Mouse (Mus musculus): Measurements from ENCODE around the gene Snx27. TPM values are rescaled to one million over a fixed set of nuclear protein-coding genes. Genes with fewer than 3 reads are reported as not detected.

Gene Snx27
- polyA plus RNA-seq, 1 experiment, result 17.4 TPM

DNA sequence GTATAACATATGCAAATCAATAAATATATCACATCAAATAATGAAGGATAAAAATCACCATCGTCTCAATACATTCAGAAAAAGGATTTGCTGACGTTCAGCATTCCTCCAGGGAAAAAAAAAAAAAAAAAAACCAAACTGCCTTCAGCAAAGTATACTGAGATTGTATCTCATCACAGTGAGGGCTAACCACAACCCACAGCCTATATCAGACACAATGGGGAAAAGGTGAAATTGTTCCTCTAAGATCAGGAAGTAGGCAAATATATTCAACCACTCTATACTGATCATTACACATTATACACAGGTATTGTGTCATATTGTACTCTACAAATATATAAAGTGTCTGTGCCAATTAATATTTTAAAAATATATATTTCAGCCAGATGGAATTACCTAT lies 33.5 kb downstream of the Snx27 start:
- Histone ChIP-seq H3K4me3 (no peak overlapping the region), H3K4me2 (ENCODE audit: low read depth) (no peak overlapping the region), H3K27me3 (ENCODE audit: control insufficient read depth, insufficient read depth, insufficient read length) (no peaks in the 10 kb centered on the region), H3ac (ENCODE audit: control insufficient read depth, insufficient read length) (no peak overlapping the region), H3K79me2 (ENCODE audit: control insufficient read depth, insufficient read depth) (peaks cover 11% of the 10 kb centered on the region), H3K36me3 (ENCODE audit: control insufficient read depth, insufficient read depth) (no peaks in the 10 kb centered on the region)
- TF ChIP-seq MAX (IDR thresholded peaks at IDR 0.05; ENCODE audit: low read depth) (no peak), REST (IDR thresholded peaks at IDR 0.05; ENCODE audit: insufficient read depth, insufficient read length) (no peak), TCF3 (IDR thresholded peaks at IDR 0.05; ENCODE audit: insufficient read length, low read depth) (no peak), MYOD1 (IDR thresholded peaks at IDR 0.05; ENCODE audit: control insufficient read depth in 1 of 3, insufficient read length in 2 of 3, low read depth in 2 of 3) (no peak), SRF (IDR thresholded peaks at IDR 0.05; ENCODE audit: control insufficient read depth, insufficient read length, low read depth) (no peak), TCF12 (IDR thresholded peaks at IDR 0.05; ENCODE audit: insufficient read depth, poor library complexity, severe bottlenecking) (no peak), POLR2AphosphoS2 (IDR thresholded peaks at IDR 0.05; ENCODE audit: insufficient read length, low read depth) (no peak), MYOG (IDR thresholded peaks at IDR 0.05; ENCODE audit: control insufficient read depth in 1 of 3, insufficient read depth in 1 of 3, insufficient read length in 2 of 3, low read depth in 2 of 3) (no peak), CEBPB (IDR thresholded peaks at IDR 0.05; ENCODE audit: insufficient read depth, poor library complexity, severe bottlenecking) (no peak), POLR2A (IDR thresholded peaks at IDR 0.05; ENCODE audit: insufficient read length, low read depth) (no peak), USF1 (IDR thresholded peaks at IDR 0.05; ENCODE audit: low read depth) (no peak), E2F4 (IDR thresholded peaks at IDR 0.05; ENCODE audit: insufficient read depth) (no peak)

DNA sequence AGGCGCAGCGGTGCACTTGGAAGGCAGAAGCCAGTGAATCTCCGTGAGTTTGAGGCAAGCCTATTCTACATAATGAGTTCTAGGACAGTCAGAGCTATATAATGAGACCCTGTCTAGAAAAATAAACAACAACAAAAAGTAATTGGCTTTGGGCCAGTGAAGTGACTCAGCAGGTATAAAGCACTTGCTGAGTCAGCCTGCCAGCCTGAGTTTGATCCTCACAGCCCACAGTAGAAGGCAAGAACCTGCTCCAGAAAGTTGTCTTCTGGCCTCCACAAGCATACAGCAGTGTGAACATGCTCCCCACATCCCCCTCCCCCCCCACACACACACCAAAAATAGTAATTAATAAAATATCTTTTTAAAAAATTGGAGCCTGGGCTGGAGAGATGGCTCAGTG lies 45.3 kb downstream of the Snx27 start:
- Histone ChIP-seq H3ac (ENCODE audit: control insufficient read depth, insufficient read length) (no peak overlapping the region), H3K27me3 (ENCODE audit: control insufficient read depth, insufficient read depth, insufficient read length) (no peaks in the 10 kb centered on the region), H3K4me2 (ENCODE audit: low read depth) (no peak overlapping the region), H3K79me2 (ENCODE audit: control insufficient read depth, insufficient read depth) (peaks cover 4% of the 10 kb centered on the region), H3K36me3 (ENCODE audit: control insufficient read depth, insufficient read depth) (peaks cover 4% of the 10 kb centered on the region), H3K4me3 (no peak overlapping the region)
- TF ChIP-seq POLR2AphosphoS2 (IDR thresholded peaks at IDR 0.05; ENCODE audit: insufficient read length, low read depth) (no peak), MAX (IDR thresholded peaks at IDR 0.05; ENCODE audit: low read depth) (no peak), MYOG (IDR thresholded peaks at IDR 0.05; ENCODE audit: control insufficient read depth in 1 of 3, insufficient read depth in 1 of 3, insufficient read length in 2 of 3, low read depth in 2 of 3) (no peak)

DNA sequence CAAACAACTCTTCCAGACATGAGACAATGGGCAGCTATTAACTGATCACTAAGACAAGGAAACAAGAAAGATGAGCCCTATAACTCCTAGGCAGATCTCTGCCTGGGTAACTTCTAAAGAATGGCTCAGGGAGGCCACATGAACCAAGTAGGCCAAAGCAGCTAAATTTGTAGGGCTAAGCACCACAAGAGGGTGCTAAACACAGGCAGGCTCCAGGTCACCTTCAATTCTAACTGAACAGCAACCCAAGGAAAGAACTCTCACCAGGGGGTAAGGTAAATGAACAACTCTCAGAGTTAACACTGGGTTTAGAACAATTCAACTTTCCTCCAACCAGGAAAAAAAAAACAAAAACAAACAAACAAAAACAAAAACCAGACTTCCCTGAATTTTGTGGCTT lies 48.5 kb downstream of the Snx27 start:
- no peak overlapping the region for H3ac ChIP-seq (ENCODE audit: control insufficient read depth, insufficient read length)
- TF ChIP-seq POLR2A (IDR thresholded peaks at IDR 0.05; ENCODE audit: insufficient read length, low read depth), result no peak
- no peak for TF ChIP-seq MYOG (IDR thresholded peaks at IDR 0.05; ENCODE audit: control insufficient read depth in 1 of 3, insufficient read depth in 1 of 3, insufficient read length in 2 of 3, low read depth in 2 of 3)
- TF ChIP-seq MAX (IDR thresholded peaks at IDR 0.05; ENCODE audit: low read depth), result no peak
- TF ChIP-seq USF1 (IDR thresholded peaks at IDR 0.05; ENCODE audit: low read depth), result no peak
- no peak for TF ChIP-seq TCF3 (IDR thresholded peaks at IDR 0.05; ENCODE audit: insufficient read length, low read depth)
- TF ChIP-seq SRF (IDR thresholded peaks at IDR 0.05; ENCODE audit: control insufficient read depth, insufficient read length, low read depth), result no peak
- no peak for TF ChIP-seq CEBPB (IDR thresholded peaks at IDR 0.05; ENCODE audit: insufficient read depth, poor library complexity, severe bottlenecking)
- no peak for TF ChIP-seq MYOD1 (IDR thresholded peaks at IDR 0.05; ENCODE audit: control insufficient read depth in 1 of 3, insufficient read length in 2 of 3, low read depth in 2 of 3)
- no peak for TF ChIP-seq POLR2AphosphoS2 (IDR thresholded peaks at IDR 0.05; ENCODE audit: insufficient read length, low read depth)
- H3K79me2 ChIP-seq (ENCODE audit: control insufficient read depth, insufficient read depth), result peaks cover 4% of the 10 kb centered on the region
- no peaks in the 10 kb centered on the region for H3K27me3 ChIP-seq (ENCODE audit: control insufficient read depth, insufficient read depth, insufficient read length)
- H3K4me2 ChIP-seq (ENCODE audit: low read depth), result no peak overlapping the region
- H3K4me3 ChIP-seq, result no peak overlapping the region
- peaks cover 9% of the 10 kb centered on the region for H3K36me3 ChIP-seq (ENCODE audit: control insufficient read depth, insufficient read depth)

DNA sequence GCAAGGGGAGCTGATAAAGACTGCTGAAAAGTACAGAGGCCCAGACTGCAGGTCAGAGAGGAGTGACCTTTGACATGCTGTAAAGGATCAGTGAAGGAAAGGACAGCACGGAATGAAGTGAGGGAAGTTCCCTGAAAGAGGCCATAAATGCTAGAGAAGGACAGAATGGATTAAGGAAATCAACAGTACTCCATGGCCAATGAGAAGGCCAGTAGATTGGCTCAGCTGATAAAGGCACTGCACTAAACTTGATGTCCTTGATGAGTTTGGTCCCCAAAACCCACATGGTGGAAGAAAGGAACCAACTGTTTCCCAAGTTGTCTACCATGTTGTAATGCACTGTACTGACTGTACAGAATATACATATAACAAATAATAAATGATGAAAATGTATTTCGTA lies 55.8 kb downstream of the Snx27 start:
- peaks cover 20% of the 10 kb centered on the region for H3K36me3 ChIP-seq (ENCODE audit: control insufficient read depth, insufficient read depth)
- H3K27me3 ChIP-seq (ENCODE audit: control insufficient read depth, insufficient read depth, insufficient read length), result no peaks in the 10 kb centered on the region
- H3K4me2 ChIP-seq (ENCODE audit: low read depth), result no peak overlapping the region
- no peak overlapping the region for H3K4me3 ChIP-seq
- no peaks in the 10 kb centered on the region for H3K79me2 ChIP-seq (ENCODE audit: control insufficient read depth, insufficient read depth)
- H3ac ChIP-seq (ENCODE audit: control insufficient read depth, insufficient read length), result no peak overlapping the region
- no peak for TF ChIP-seq TCF12 (IDR thresholded peaks at IDR 0.05; ENCODE audit: insufficient read depth, poor library complexity, severe bottlenecking)
- no peak for TF ChIP-seq MYOD1 (IDR thresholded peaks at IDR 0.05; ENCODE audit: control insufficient read depth in 1 of 3, insufficient read length in 2 of 3, low read depth in 2 of 3)
- TF ChIP-seq TCF3 (IDR thresholded peaks at IDR 0.05; ENCODE audit: insufficient read length, low read depth), result no peak
- no peak for TF ChIP-seq POLR2AphosphoS2 (IDR thresholded peaks at IDR 0.05; ENCODE audit: insufficient read length, low read depth)
- no peak for TF ChIP-seq USF1 (IDR thresholded peaks at IDR 0.05; ENCODE audit: low read depth)
- no peak for TF ChIP-seq SRF (IDR thresholded peaks at IDR 0.05; ENCODE audit: control insufficient read depth, insufficient read length, low read depth)
- TF ChIP-seq MYOG (IDR thresholded peaks at IDR 0.05; ENCODE audit: control insufficient read depth in 1 of 3, insufficient read depth in 1 of 3, insufficient read length in 2 of 3, low read depth in 2 of 3), result no peak
- TF ChIP-seq MAX (IDR thresholded peaks at IDR 0.05; ENCODE audit: low read depth), result no peak
- TF ChIP-seq POLR2A (IDR thresholded peaks at IDR 0.05; ENCODE audit: insufficient read length, low read depth), result no peak
- no peak for TF ChIP-seq CEBPB (IDR thresholded peaks at IDR 0.05; ENCODE audit: insufficient read depth, poor library complexity, severe bottlenecking)
- no peak for TF ChIP-seq REST (IDR thresholded peaks at IDR 0.05; ENCODE audit: insufficient read depth, insufficient read length)
- TF ChIP-seq E2F4 (IDR thresholded peaks at IDR 0.05; ENCODE audit: insufficient read depth), result no peak

DNA sequence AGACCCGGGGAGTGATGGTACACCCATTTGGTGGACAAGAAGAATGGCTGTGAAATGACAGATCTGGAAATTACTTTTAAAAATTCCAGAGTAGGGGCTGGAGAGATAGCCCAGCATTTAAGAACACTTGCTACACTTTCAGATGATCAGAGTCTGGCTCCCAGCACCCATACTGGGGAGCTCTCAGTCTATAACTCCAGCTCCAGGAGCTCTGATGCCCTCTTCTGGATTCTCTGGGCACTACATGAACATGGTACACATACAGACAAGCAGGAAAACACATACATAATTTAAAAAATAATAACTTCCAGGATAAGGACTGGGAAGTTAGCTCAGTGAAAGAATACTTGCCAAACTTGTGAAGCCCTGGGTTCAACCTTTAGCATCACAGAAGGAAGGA lies 75.9 kb downstream of the Snx27 start:
- Histone ChIP-seq H3K79me2 (ENCODE audit: control insufficient read depth, insufficient read depth) (no peaks in the 10 kb centered on the region), H3ac (ENCODE audit: control insufficient read depth, insufficient read length) (no peak overlapping the region), H3K36me3 (ENCODE audit: control insufficient read depth, insufficient read depth) (peaks cover 8% of the 10 kb centered on the region)

More for the DNA sequence above, 75.9 kb downstream of the Snx27 start:
- Histone ChIP-seq H3K4me3 (no peak overlapping the region), H3K4me2 (ENCODE audit: low read depth) (no peak overlapping the region), H3K27me3 (ENCODE audit: control insufficient read depth, insufficient read depth, insufficient read length) (no peaks in the 10 kb centered on the region)
- TF ChIP-seq USF1 (IDR thresholded peaks at IDR 0.05; ENCODE audit: low read depth), result no peak
- TF ChIP-seq MYOD1 (IDR thresholded peaks at IDR 0.05; ENCODE audit: control insufficient read depth in 1 of 3, insufficient read length in 2 of 3, low read depth in 2 of 3), result no peak
- TF ChIP-seq POLR2AphosphoS2 (IDR thresholded peaks at IDR 0.05; ENCODE audit: insufficient read length, low read depth), result no peak
- TF ChIP-seq TCF12 (IDR thresholded peaks at IDR 0.05; ENCODE audit: insufficient read depth, poor library complexity, severe bottlenecking), result no peak
- no peak for TF ChIP-seq SRF (IDR thresholded peaks at IDR 0.05; ENCODE audit: control insufficient read depth, insufficient read length, low read depth)
- no peak for TF ChIP-seq POLR2A (IDR thresholded peaks at IDR 0.05; ENCODE audit: insufficient read length, low read depth)
- no peak for TF ChIP-seq E2F4 (IDR thresholded peaks at IDR 0.05; ENCODE audit: insufficient read depth)
- TF ChIP-seq REST (IDR thresholded peaks at IDR 0.05; ENCODE audit: insufficient read depth, insufficient read length), result no peak
- TF ChIP-seq MYOG (IDR thresholded peaks at IDR 0.05; ENCODE audit: control insufficient read depth in 1 of 3, insufficient read depth in 1 of 3, insufficient read length in 2 of 3, low read depth in 2 of 3), result no peak
- no peak for TF ChIP-seq MAX (IDR thresholded peaks at IDR 0.05; ENCODE audit: low read depth)
- TF ChIP-seq TCF3 (IDR thresholded peaks at IDR 0.05; ENCODE audit: insufficient read length, low read depth), result no peak
